Comparison of ENCODE assay signal across 14 mouse cellular contexts in genomic region chr11:82910250-82910649, GRCm38 (mm10). TPM values are rescaled to one million over a fixed set of nuclear protein-coding genes. Genes with fewer than 3 reads are reported as not detected.
DNase-seq lines count a peak whose midpoint lies in the region; ATAC-seq and TF ChIP-seq lines count a peak whose summit lies in the region.
"Had no signal": no experiment of that assay in that cellular context is flagged by ENCODE, and none has a peak within 500 bp of the region (broad histone marks: within the 10 kb centered on the region; RNA-seq: fewer than 3 reads in every experiment).

Gene Unc45b, plus strand, starts transcription at chr11:82910550.

- H3K9ac ChIP-seq in lung, postnatal 0 days (replicated peaks; ENCODE audit: low read depth): no peak within 1 kb of the TSS
- H3K9ac ChIP-seq in heart, postnatal 0 days (replicated peaks; ENCODE audit: low read depth, low read length): peak within 1 kb of the TSS; percentile 65
- H3K9ac ChIP-seq: liver, postnatal 0 days; midbrain, embryonic 13.5 days; stomach, embryonic 15.5 days had no signal

- no peaks in the 10 kb centered on the region for H3K27me3 ChIP-seq in lung, postnatal 0 days (replicated peaks; ENCODE audit: insufficient read depth, low read length)
- H3K27me3 ChIP-seq in heart, postnatal 0 days (ENCODE audit: control insufficient read depth, insufficient read depth, low read length): no peaks in the 10 kb centered on the region
- H3K27me3 ChIP-seq: stomach, embryonic 15.5 days had no signal

- no peaks in the 10 kb centered on the region for H3K9me3 ChIP-seq in lung, postnatal 0 days (ENCODE audit: low read length)
- no peaks in the 10 kb centered on the region for H3K9me3 ChIP-seq in heart, postnatal 0 days (replicated peaks; ENCODE audit: control insufficient read depth, low read length)
- H3K9me3 ChIP-seq: midbrain, embryonic 13.5 days; stomach, embryonic 15.5 days had no signal

- H3K36me3 ChIP-seq in lung, postnatal 0 days (ENCODE audit: insufficient read depth, low read length): no peaks in the 10 kb centered on the region
- peaks cover 11% of the 10 kb centered on the region for H3K36me3 ChIP-seq in heart, postnatal 0 days (replicated peaks; ENCODE audit: control insufficient read depth, insufficient read depth, low read length)

- no peak for ATAC-seq in lung, postnatal 0 days
- ATAC-seq in heart, postnatal 0 days (ENCODE audit: insufficient read depth, low read depth): no peak
- ATAC-seq: hindbrain, embryonic 16.5 days; liver, postnatal 0 days; midbrain, embryonic 13.5 days had no signal

- no peak within 1 kb of the TSS for H3K4me3 ChIP-seq in lung, postnatal 0 days (ENCODE audit: low read depth, low read length)
- peak within 1 kb of the TSS; percentile 50 for H3K4me3 ChIP-seq in heart, postnatal 0 days (ENCODE audit: low read depth, low read length)
- H3K4me3 ChIP-seq: midbrain, embryonic 13.5 days; stomach, embryonic 15.5 days had no signal

- no peak within 1 kb of the TSS for H3K27ac ChIP-seq in lung, postnatal 0 days (ENCODE audit: low read length)
- peak within 1 kb of the TSS; percentile 96 for H3K27ac ChIP-seq in heart, postnatal 0 days (ENCODE audit: low read depth)
- H3K27ac ChIP-seq: midbrain, embryonic 13.5 days; stomach, embryonic 15.5 days had no signal

- no peak within 1 kb of the TSS for H3K4me2 ChIP-seq in lung, postnatal 0 days (replicated peaks; ENCODE audit: low read depth, low read length)
- peak within 1 kb of the TSS; percentile 65 for H3K4me2 ChIP-seq in heart, postnatal 0 days (ENCODE audit: low read depth, low read length)
- H3K4me2 ChIP-seq: midbrain, embryonic 13.5 days; stomach, embryonic 15.5 days had no signal

- H3K4me1 ChIP-seq in lung, postnatal 0 days (ENCODE audit: insufficient read depth, low read depth, low read length): peaks cover 6% of the 10 kb centered on the region; the same call in 1 of the 2 replicates
- peaks cover 37% of the 10 kb centered on the region for H3K4me1 ChIP-seq in heart, postnatal 0 days (ENCODE audit: control insufficient read depth, insufficient read depth)

- 79% methylated on average over 4 of the region's 4 CpGs for WGBS in lung, postnatal 0 days
- 51% methylated on average over 4 of the region's 4 CpGs for WGBS in heart, postnatal 0 days

- TF ChIP-seq CTCF in lung, postnatal 0 days (IDR thresholded peaks at IDR 0.05): no peak
- no peak for TF ChIP-seq CTCF in heart, postnatal 0 days (IDR thresholded peaks at IDR 0.05; ENCODE audit: low read depth)

- no peak for TF ChIP-seq EP300 in lung, postnatal 0 days (IDR thresholded peaks at IDR 0.05)
- TF ChIP-seq EP300 in heart, postnatal 0 days (IDR thresholded peaks at IDR 0.05; ENCODE audit: low read depth): no peak

- DNase-seq in adrenal gland, postnatal 14 days: no peak
- DNase-seq in adrenal gland, postnatal 36 days: no peak
- DNase-seq in lung, postnatal 0 days (ENCODE audit: low spot score): no peak
- no peak for DNase-seq in lung, postnatal 4 days
- no peak for DNase-seq in heart, postnatal 0 days (ENCODE audit: low spot score)
- no peak for DNase-seq in spleen, postnatal 36 days (ENCODE audit: low spot score in 2 of 2)
- DNase-seq in left cerebral cortex, adult 18-20 months (ENCODE audit: low spot score in 2 of 2): no peak
- no peak for DNase-seq in kidney, postnatal 36 days
- DNase-seq: cerebellum, adult 11 months; kidney, adult 8-10 months; liver, postnatal 0 days had no signal

RNA-seq across cellular contexts. Expression of gene Unc45b, which starts in this region (rescaled TPM):
- total RNA-seq in adrenal gland, postnatal 14 days (2021): 18.7 and 24.2 TPM in 2 replicates
- total RNA-seq in adrenal gland, postnatal 36 days (2021): 10 to 100 TPM in 1 of 2 experiments, 1 to 10 TPM in 1; 7.6 to 10.0 TPM
- polyA plus RNA-seq in lung, postnatal 0 days (2015; fragmentation: Nextera tagmentation; extraction: Ambion mirVana): 20.6 and 22.0 TPM in 2 replicates
- total RNA-seq in heart, postnatal 0 days (2014; rRNA removed; ENCODE audit: low replicate concordance): 200 and 239 TPM in 2 replicates
- polyA plus RNA-seq in heart, postnatal 0 days (2015; fragmentation: Nextera tagmentation; extraction: Ambion mirVana): 153 and 167 TPM in 2 replicates
- total RNA-seq in left cerebral cortex, adult 18-20 months (2021): 1 to 10 TPM in 1 of 2 experiments, under 1 TPM in 1; 1.00 to 1.5 TPM
